Mouse (Mus musculus): ENCODE data around the gene Cdh18.

Cdh18 gene

GRCm38 (mm10) chr15:23052006-23052405, 503.2 kb downstream of the Cdh18 start:
- TF ChIP-seq GATA4 (IDR thresholded peaks at IDR 0.05; ENCODE audit: insufficient replicate concordance, low read length): no peak

GRCm38 (mm10) chr15:23087535-23087934, 538.7 kb downstream of the Cdh18 start:
- TF ChIP-seq GATA4 (IDR thresholded peaks at IDR 0.05; ENCODE audit: insufficient replicate concordance, low read length): no peak

- no peak for TF ChIP-seq GATA4 (IDR thresholded peaks at IDR 0.05; ENCODE audit: insufficient replicate concordance, low read length)
These were observed 547.8 kb downstream of the Cdh18 start for GRCm38 (mm10) chr15:23096601-23097000.

GRCm38 (mm10) chr15:23104668-23105380, 556.0 kb downstream of the Cdh18 start:
- no peak for TF ChIP-seq GATA4 (IDR thresholded peaks at IDR 0.05; ENCODE audit: insufficient replicate concordance, low read length)

GRCm38 (mm10) chr15:23134950-23135715, 586.3 kb downstream of the Cdh18 start:
- no peak for TF ChIP-seq GATA4 (IDR thresholded peaks at IDR 0.05; ENCODE audit: insufficient replicate concordance, low read length)

- TF ChIP-seq GATA4 (IDR thresholded peaks at IDR 0.05; ENCODE audit: insufficient replicate concordance, low read length): no peak
These were observed 588.1 kb downstream of the Cdh18 start for GRCm38 (mm10) chr15:23136971-23137370.

GRCm38 (mm10) chr15:23155883-23156282, 607.1 kb downstream of the Cdh18 start:
- TF ChIP-seq GATA4 (IDR thresholded peaks at IDR 0.05; ENCODE audit: insufficient replicate concordance, low read length): no peak

GRCm38 (mm10) chr15:23164869-23165268, 616.0 kb downstream of the Cdh18 start:
- TF ChIP-seq GATA4 (IDR thresholded peaks at IDR 0.05; ENCODE audit: insufficient replicate concordance, low read length): no peak

- TF ChIP-seq GATA4 (IDR thresholded peaks at IDR 0.05; ENCODE audit: insufficient replicate concordance, low read length): no peak
These were observed 625.8 kb downstream of the Cdh18 start for GRCm38 (mm10) chr15:23174623-23175022.

GRCm38 (mm10) chr15:23212068-23212467, 663.2 kb downstream of the Cdh18 start:
- TF ChIP-seq GATA4 (IDR thresholded peaks at IDR 0.05; ENCODE audit: insufficient replicate concordance, low read length): no peak

GRCm38 (mm10) chr15:23230616-23231015, 681.8 kb downstream of the Cdh18 start:
- no peak for TF ChIP-seq GATA4 (IDR thresholded peaks at IDR 0.05; ENCODE audit: insufficient replicate concordance, low read length)

GRCm38 (mm10) chr15:23257751-23258440, 709.1 kb downstream of the Cdh18 start:
- TF ChIP-seq GATA4 (IDR thresholded peaks at IDR 0.05; ENCODE audit: insufficient replicate concordance, low read length): no peak

- TF ChIP-seq GATA4 (IDR thresholded peaks at IDR 0.05; ENCODE audit: insufficient replicate concordance, low read length): no peak
These were observed 729.6 kb downstream of the Cdh18 start for GRCm38 (mm10) chr15:23278421-23278820.

- TF ChIP-seq GATA4 (IDR thresholded peaks at IDR 0.05; ENCODE audit: insufficient replicate concordance, low read length): no peak
These were observed 756.2 kb downstream of the Cdh18 start for GRCm38 (mm10) chr15:23305018-23305417.

GRCm38 (mm10) chr15:23316766-23317165, 767.9 kb downstream of the Cdh18 start:
- TF ChIP-seq GATA4 (IDR thresholded peaks at IDR 0.05; ENCODE audit: insufficient replicate concordance, low read length): no peak

- TF ChIP-seq GATA4 (IDR thresholded peaks at IDR 0.05; ENCODE audit: insufficient replicate concordance, low read length): no peak
These were observed 768.6 kb downstream of the Cdh18 start for GRCm38 (mm10) chr15:23317409-23317808.
